Mouse (Mus musculus) cortical plate, adult 2 months (tissue): ENCODE data around the gene Gm10553.
"Not testable (repeated sequence)": the region's sequence is repeated elsewhere in the genome, so short reads cannot be mapped to it uniquely, and the experiment has no call there.

Source experiments
- CTCF ChIP-seq: fragments of 200-500 bp; IDR thresholded peaks from 2 replicates; pipeline ENCODE4 v1.5.1; 2011; ENCODE audit warnings: mild to moderate bottlenecking, control low read depth, low read length; ENCODE audit not compliant: insufficient read depth; ENCODE audit errors: extremely low read depth
- POLR2A ChIP-seq: fragments of 200-500 bp; IDR thresholded peaks from 2 replicates; pipeline ENCODE4 v1.6.1; 2011; ENCODE audit warnings: mild to moderate bottlenecking, low read length, control low read depth; ENCODE audit not compliant: insufficient read depth; ENCODE audit errors: extremely low read depth

DNA sequence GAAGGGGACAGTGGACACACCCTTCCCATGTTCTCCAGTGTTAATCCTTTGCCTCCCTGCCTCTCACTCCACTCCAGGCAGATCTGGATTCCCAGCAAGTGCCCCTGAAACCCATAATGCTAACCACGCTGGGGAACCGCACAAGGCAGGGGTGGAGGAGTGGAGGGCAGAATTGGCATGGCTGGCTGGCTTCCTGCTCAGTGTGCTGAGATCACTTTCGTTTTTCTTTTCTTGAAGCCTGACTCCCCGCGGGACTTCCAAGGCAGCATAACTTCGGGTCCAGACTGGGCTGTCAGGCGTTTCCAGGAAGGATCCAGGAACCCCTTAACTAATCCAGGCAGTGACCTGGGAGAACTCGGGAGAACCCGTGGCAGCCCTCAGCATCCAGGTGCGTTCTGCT lies 11.6 kb downstream of the Gm10553 start:
- TF ChIP-seq CTCF, POLR2A: not testable (repeated sequence)
